Mouse (Mus musculus): ENCODE results near the gene Sox8. TPM values are rescaled to one million over a fixed set of nuclear protein-coding genes. Genes with fewer than 3 reads are reported as not detected.

Sox8 gene
- total RNA-seq, 1 experiment, result 0.40 TPM

GRCm38 (mm10) chr17:25595495-25595894, 25.0 kb upstream of the Sox8 start:
- no peak for DNase-seq (ENCODE audit: low read depth, low spot score)
- H3K4me1 ChIP-seq (ENCODE audit: control insufficient read depth in 2 of 2, insufficient read depth in 2 of 2, low read length in 2 of 2, poor library complexity in 1 of 2), result no peaks in the 10 kb centered on the region
- no peak overlapping the region for H3K4me3 ChIP-seq (ENCODE audit: insufficient read depth in 1 of 2, low read depth in 1 of 2, low read length in 2 of 2, poor library complexity in 1 of 2, severe bottlenecking in 1 of 2)
- in situ Hi-C loops (cut with MboI; ENCODE audit: low sequenced_read_pairs in 2 of 2, unreplicated experiment in 2 of 2), result no loop called here
- peaks cover 5% of the 10 kb centered on the region; the same call in 1 of the 2 replicates for H3K36me3 ChIP-seq (ENCODE audit: control insufficient read depth, insufficient read depth, low read length, poor library complexity, severe bottlenecking)
- TF ChIP-seq ZNF384 (IDR thresholded peaks at IDR 0.05; ENCODE audit: low read depth, low read length) (no peak), CHD2 (IDR thresholded peaks at IDR 0.05; ENCODE audit: low read depth, low read length) (no peak), MAFK (IDR thresholded peaks at IDR 0.05; ENCODE audit: insufficient read depth, low read depth, low read length) (no peak), HCFC1 (IDR thresholded peaks at IDR 0.05; ENCODE audit: borderline replicate concordance, insufficient read depth, low read length) (no peak), ZC3H11A (IDR thresholded peaks at IDR 0.05; ENCODE audit: borderline replicate concordance, low read depth, low read length) (no peak)
- no peak overlapping the region for H3K27ac ChIP-seq (ENCODE audit: insufficient read depth, low read depth, low read length, poor library complexity, severe bottlenecking)
- H3K9me3 ChIP-seq (ENCODE audit: control insufficient read depth, insufficient read depth, low read depth, low read length), result no peaks in the 10 kb centered on the region
- no peak overlapping the region for H3K9ac ChIP-seq (ENCODE audit: insufficient read depth, low read depth, low read length, poor library complexity, severe bottlenecking)

GRCm38 (mm10) chr17:25593411-25594261, 23.1 kb upstream of the Sox8 start:
- DNase-seq (ENCODE audit: low read depth, low spot score), result no peak
- in situ Hi-C loops (cut with MboI; ENCODE audit: low sequenced_read_pairs in 2 of 2, unreplicated experiment in 2 of 2), result no loop called here
- H3K4me3 ChIP-seq (ENCODE audit: insufficient read depth in 1 of 2, low read depth in 1 of 2, low read length in 2 of 2, poor library complexity in 1 of 2, severe bottlenecking in 1 of 2), result no peak overlapping the region

GRCm38 (mm10) chr17:25592336-25592735, 21.9 kb upstream of the Sox8 start:
- no peak for DNase-seq (ENCODE audit: low read depth, low spot score)
- Histone ChIP-seq H3K4me3 (ENCODE audit: insufficient read depth in 1 of 2, low read depth in 1 of 2, low read length in 2 of 2, poor library complexity in 1 of 2, severe bottlenecking in 1 of 2) (no peak overlapping the region), H3K27ac (ENCODE audit: insufficient read depth, low read depth, low read length, poor library complexity, severe bottlenecking) (no peak overlapping the region), H3K36me3 (ENCODE audit: control insufficient read depth, insufficient read depth, low read length, poor library complexity, severe bottlenecking) (peaks cover 11% of the 10 kb centered on the region; the same call in 1 of the 2 replicates), H3K9ac (ENCODE audit: insufficient read depth, low read depth, low read length, poor library complexity, severe bottlenecking) (no peak overlapping the region), H3K4me1 (ENCODE audit: control insufficient read depth in 2 of 2, insufficient read depth in 2 of 2, low read length in 2 of 2, poor library complexity in 1 of 2) (0 out of 4 replicates have a peak, but pooled peaks cover 0 to 2% of the 10 kb centered on the region in 2 experiments), H3K9me3 (ENCODE audit: control insufficient read depth, insufficient read depth, low read depth, low read length) (no peaks in the 10 kb centered on the region)
- TF ChIP-seq ZNF384 (IDR thresholded peaks at IDR 0.05; ENCODE audit: low read depth, low read length) (no peak), HCFC1 (IDR thresholded peaks at IDR 0.05; ENCODE audit: borderline replicate concordance, insufficient read depth, low read length) (no peak), MAFK (IDR thresholded peaks at IDR 0.05; ENCODE audit: insufficient read depth, low read depth, low read length) (no peak), ZC3H11A (IDR thresholded peaks at IDR 0.05; ENCODE audit: borderline replicate concordance, low read depth, low read length) (no peak), CHD2 (IDR thresholded peaks at IDR 0.05; ENCODE audit: low read depth, low read length) (no peak)
- in situ Hi-C loops (cut with MboI; ENCODE audit: low sequenced_read_pairs in 2 of 2, unreplicated experiment in 2 of 2), result no loop called here

More at GRCm38 (mm10) chr17:25593411-25594261, 23.1 kb upstream of the Sox8 start:
- 0 out of 2 replicates have a peak, but pooled peaks have one; percentile 5 for TF ChIP-seq MAFK (IDR thresholded peaks at IDR 0.05; ENCODE audit: insufficient read depth, low read depth, low read length)
- no peak for TF ChIP-seq CHD2 (IDR thresholded peaks at IDR 0.05; ENCODE audit: low read depth, low read length)
- TF ChIP-seq HCFC1 (IDR thresholded peaks at IDR 0.05; ENCODE audit: borderline replicate concordance, insufficient read depth, low read length), result no peak
- TF ChIP-seq ZNF384 (IDR thresholded peaks at IDR 0.05; ENCODE audit: low read depth, low read length), result no peak
- no peak for TF ChIP-seq ZC3H11A (IDR thresholded peaks at IDR 0.05; ENCODE audit: borderline replicate concordance, low read depth, low read length)
- H3K9me3 ChIP-seq (ENCODE audit: control insufficient read depth, insufficient read depth, low read depth, low read length), result no peaks in the 10 kb centered on the region
- peaks cover 9% of the 10 kb centered on the region; the same call in 1 of the 2 replicates for H3K36me3 ChIP-seq (ENCODE audit: control insufficient read depth, insufficient read depth, low read length, poor library complexity, severe bottlenecking)
- 0 out of 4 replicates have a peak, but pooled peaks cover 0 to 2% of the 10 kb centered on the region in 2 experiments for H3K4me1 ChIP-seq (ENCODE audit: control insufficient read depth in 2 of 2, insufficient read depth in 2 of 2, low read length in 2 of 2, poor library complexity in 1 of 2)
- H3K9ac ChIP-seq (ENCODE audit: insufficient read depth, low read depth, low read length, poor library complexity, severe bottlenecking), result no peak overlapping the region
- H3K27ac ChIP-seq (ENCODE audit: insufficient read depth, low read depth, low read length, poor library complexity, severe bottlenecking), result no peak overlapping the region

GRCm38 (mm10) chr17:25590985-25591384, 20.5 kb upstream of the Sox8 start:
- in situ Hi-C loops (cut with MboI; ENCODE audit: low sequenced_read_pairs in 2 of 2, unreplicated experiment in 2 of 2), result no loop called here
- peaks cover 14% of the 10 kb centered on the region; the same call in 1 of the 2 replicates for H3K36me3 ChIP-seq (ENCODE audit: control insufficient read depth, insufficient read depth, low read length, poor library complexity, severe bottlenecking)
- H3K4me3 ChIP-seq (ENCODE audit: insufficient read depth in 1 of 2, low read depth in 1 of 2, low read length in 2 of 2, poor library complexity in 1 of 2, severe bottlenecking in 1 of 2), result no peak overlapping the region
- TF ChIP-seq ZC3H11A (IDR thresholded peaks at IDR 0.05; ENCODE audit: borderline replicate concordance, low read depth, low read length) (no peak), MAFK (IDR thresholded peaks at IDR 0.05; ENCODE audit: insufficient read depth, low read depth, low read length) (no peak), HCFC1 (IDR thresholded peaks at IDR 0.05; ENCODE audit: borderline replicate concordance, insufficient read depth, low read length) (no peak), CHD2 (IDR thresholded peaks at IDR 0.05; ENCODE audit: low read depth, low read length) (no peak), ZNF384 (IDR thresholded peaks at IDR 0.05; ENCODE audit: low read depth, low read length) (no peak)
- no peak overlapping the region for H3K27ac ChIP-seq (ENCODE audit: insufficient read depth, low read depth, low read length, poor library complexity, severe bottlenecking)
- H3K9me3 ChIP-seq (ENCODE audit: control insufficient read depth, insufficient read depth, low read depth, low read length), result no peaks in the 10 kb centered on the region
- H3K4me1 ChIP-seq (ENCODE audit: control insufficient read depth in 2 of 2, insufficient read depth in 2 of 2, low read length in 2 of 2, poor library complexity in 1 of 2), result 0 out of 4 replicates have a peak, but pooled peaks cover 0 to 2% of the 10 kb centered on the region in 2 experiments
- DNase-seq (ENCODE audit: low read depth, low spot score), result no peak
- no peak overlapping the region for H3K9ac ChIP-seq (ENCODE audit: insufficient read depth, low read depth, low read length, poor library complexity, severe bottlenecking)

Measured in ES-E14 (cell line).